In the genomic region with DNA sequence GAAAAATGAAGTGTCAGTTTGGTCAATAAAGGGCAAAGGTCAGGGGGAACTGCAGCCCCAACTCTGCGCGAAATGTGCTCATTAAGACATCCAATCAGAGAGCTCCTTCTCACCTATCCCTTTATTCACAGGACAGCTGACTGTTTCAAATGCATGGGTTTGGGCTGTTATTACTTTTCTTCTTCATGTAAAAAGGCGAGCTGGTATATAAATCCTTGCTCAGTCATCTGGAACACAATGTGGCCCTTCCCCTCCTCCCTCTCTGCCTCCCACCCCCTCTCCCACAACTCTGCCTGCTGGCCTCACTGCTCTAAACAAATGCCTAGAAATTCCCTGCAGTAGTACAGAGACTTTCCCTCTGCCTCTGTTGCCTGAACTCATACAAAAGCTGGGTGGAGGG, we compare ENCODE assay signal across 10 mouse cellular contexts. TPM values are rescaled to one million over a fixed set of nuclear protein-coding genes. Genes with fewer than 3 reads are reported as not detected.
DNase-seq lines count a peak whose midpoint lies in the region; ATAC-seq and TF ChIP-seq lines count a peak whose summit lies in the region.
"Had no signal": no experiment of that assay in that cellular context is flagged by ENCODE, and none has a peak within 500 bp of the region (broad histone marks: within the 10 kb centered on the region; RNA-seq: fewer than 3 reads in every experiment).

No protein-coding gene starts in this region.

- no peak for TF ChIP-seq EP300 in MEL (IDR thresholded peaks at IDR 0.05; ENCODE audit: low read depth in 1 of 2, low read length in 2 of 2)

- H3K9me3 ChIP-seq in hindbrain, embryonic 10.5 days = no peaks in the 10 kb centered on the region
- no peaks in the 10 kb centered on the region for H3K9me3 ChIP-seq in hindbrain, embryonic 14.5 days (ENCODE audit: control insufficient read depth, low read length)
- H3K9me3 ChIP-seq in MEL (replicated peaks; ENCODE audit: insufficient read depth, low read length) = no peaks in the 10 kb centered on the region
- no peaks in the 10 kb centered on the region for H3K9me3 ChIP-seq in hindbrain, embryonic 15.5 days

- no peak for DNase-seq in hindbrain, embryonic 10.5 days (ENCODE audit: low spot score)
- DNase-seq in hindbrain, embryonic 14.5 days (ENCODE audit: low spot score) = no peak
- no peak for DNase-seq in MEL (ENCODE audit: low read depth, low spot score)
- DNase-seq in embryo, embryonic 10.5 days (ENCODE audit: low spot score) = peak; percentile 70
- DNase-seq in left cerebral cortex, postnatal 14 days (ENCODE audit: low spot score in 2 of 2) = no peak
- no peak for DNase-seq in layer of hippocampus, adult 18-20 months (ENCODE audit: low spot score in 2 of 2)
- DNase-seq: spleen, adult 18-20 months; thymus, adult 18-20 months had no signal

- peaks cover 67% of the 10 kb centered on the region for H3K36me3 ChIP-seq in hindbrain, embryonic 10.5 days
- H3K36me3 ChIP-seq in hindbrain, embryonic 14.5 days (replicated peaks; ENCODE audit: control insufficient read depth, insufficient read depth) = peaks cover 39% of the 10 kb centered on the region
- H3K36me3 ChIP-seq in MEL (ENCODE audit: control insufficient read depth in 1 of 2, insufficient read depth in 2 of 2, low read length in 2 of 2) = peaks cover 0 to 40% of the 10 kb centered on the region in 2 experiments; a peak in 3 of 4 replicates
- H3K36me3 ChIP-seq in hindbrain, embryonic 15.5 days = peaks cover 13% of the 10 kb centered on the region; the same call in 1 of the 2 replicates

- H3K27me3 ChIP-seq in hindbrain, embryonic 10.5 days (ENCODE audit: insufficient read depth, poor library complexity, severe bottlenecking) = no peaks in the 10 kb centered on the region
- H3K27me3 ChIP-seq in hindbrain, embryonic 14.5 days (ENCODE audit: control insufficient read depth, insufficient read depth, low read length) = no peaks in the 10 kb centered on the region
- no peaks in the 10 kb centered on the region for H3K27me3 ChIP-seq in MEL (ENCODE audit: control insufficient read depth in 1 of 2, insufficient read depth in 2 of 2, low read length in 2 of 2)
- no peaks in the 10 kb centered on the region for H3K27me3 ChIP-seq in hindbrain, embryonic 15.5 days

- H3K4me2 ChIP-seq in hindbrain, embryonic 14.5 days (replicated peaks) = no peak overlapping the region
- no peak overlapping the region for H3K4me2 ChIP-seq in hindbrain, embryonic 15.5 days

- H3K79me2 ChIP-seq in MEL (ENCODE audit: control insufficient read depth, insufficient read depth, low read length, poor library complexity) = no peaks in the 10 kb centered on the region; the same call in 1 of the 2 replicates

- no peak for TF ChIP-seq CTCF in MEL (IDR thresholded peaks at IDR 0.05 in 2 of 3, conservative IDR thresholded peaks at IDR 0.05 in 1 of 3; ENCODE audit: control insufficient read depth in 1 of 3, insufficient read depth in 1 of 3, low read depth in 2 of 3, low read length in 3 of 3, poor library complexity in 1 of 3, severe bottlenecking in 1 of 3)

- peak overlapping the region; percentile 53 for H3K27ac ChIP-seq in hindbrain, embryonic 10.5 days
- no peak overlapping the region for H3K27ac ChIP-seq in hindbrain, embryonic 14.5 days
- peak overlapping the region; percentile 51 for H3K27ac ChIP-seq in MEL (ENCODE audit: control insufficient read depth, low read depth, low read length)
- 0 out of 2 replicates have a peak overlapping the region, but pooled peaks have one; percentile 10 for H3K27ac ChIP-seq in hindbrain, embryonic 15.5 days (replicated peaks)

- intact Hi-C loops in left cerebral cortex, postnatal 14 days (cut with DNase I) = no loop called here

- 19% methylated on average over 3 of the region's 3 CpGs for WGBS in hindbrain, embryonic 10.5 days
- WGBS in hindbrain, embryonic 14.5 days = 13% methylated on average over 3 of the region's 3 CpGs
- WGBS in hindbrain, embryonic 15.5 days = 18% methylated on average over 3 of the region's 3 CpGs

- no peak overlapping the region for H3K4me3 ChIP-seq in hindbrain, embryonic 10.5 days
- H3K4me3 ChIP-seq in hindbrain, embryonic 14.5 days (replicated peaks; ENCODE audit: low read length) = no peak overlapping the region
- H3K4me3 ChIP-seq in MEL (ENCODE audit: control insufficient read depth in 1 of 2, insufficient read depth in 1 of 2, low read depth in 2 of 2, low read length in 2 of 2) = no peak overlapping the region
- H3K4me3 ChIP-seq in hindbrain, embryonic 15.5 days = no peak overlapping the region

- H3K4me1 ChIP-seq in hindbrain, embryonic 10.5 days (replicated peaks) = peaks cover 62% of the 10 kb centered on the region
- peaks cover 39% of the 10 kb centered on the region for H3K4me1 ChIP-seq in hindbrain, embryonic 14.5 days (replicated peaks; ENCODE audit: control insufficient read depth, insufficient read depth, low read length)
- peaks cover 22 to 28% of the 10 kb centered on the region in 2 experiments for H3K4me1 ChIP-seq in MEL (ENCODE audit: control insufficient read depth in 1 of 2, insufficient read depth in 2 of 2, low read length in 2 of 2)
- H3K4me1 ChIP-seq in hindbrain, embryonic 15.5 days (replicated peaks) = peaks cover 38% of the 10 kb centered on the region

- ATAC-seq in hindbrain, embryonic 14.5 days (ENCODE audit: low FRiP score) = no peak
- ATAC-seq in hindbrain, embryonic 15.5 days (ENCODE audit: low FRiP score, low read depth) = no peak
- no peak for ATAC-seq in megakaryocyte progenitor cell, adult 5-6 weeks (replicated peaks; ENCODE audit: poor library complexity)

- no peak for TF ChIP-seq RAD21 in MEL (IDR thresholded peaks at IDR 0.05; ENCODE audit: low read depth, low read length)

- no peak overlapping the region for H3K9ac ChIP-seq in hindbrain, embryonic 14.5 days
- H3K9ac ChIP-seq in MEL (ENCODE audit: control insufficient read depth, low read depth, low read length, poor library complexity, severe bottlenecking) = no peak overlapping the region
- no peak overlapping the region for H3K9ac ChIP-seq in hindbrain, embryonic 15.5 days

- TF ChIP-seq POLR2A in MEL (IDR thresholded peaks at IDR 0.05; ENCODE audit: control insufficient read depth in 1 of 2, insufficient read depth in 1 of 2, low read depth in 1 of 2, low read length in 2 of 2, poor library complexity in 1 of 2) = no peak

TF ChIP-seq in MEL, 35 proteins besides CTCF, POLR2A, EP300 and RAD21:
- TF ChIP-seq TCF12 (IDR thresholded peaks at IDR 0.05; ENCODE audit: low read depth, low read length) (no peak), CHD2 (IDR thresholded peaks at IDR 0.05; ENCODE audit: low read length) (no peak), ZMIZ1 (IDR thresholded peaks at IDR 0.05; ENCODE audit: low read depth, low read length) (no peak), KAT2A (conservative IDR thresholded peaks at IDR 0.05; ENCODE audit: low read depth, low read length) (no peak), POLR2AphosphoS2 (IDR thresholded peaks at IDR 0.05; ENCODE audit: low read length) (no peak), ZC3H11A (IDR thresholded peaks at IDR 0.05; ENCODE audit: low read depth, low read length) (no peak), GATA1 (IDR thresholded peaks at IDR 0.05; ENCODE audit: low read depth, low read length) (no peak), MAX (IDR thresholded peaks at IDR 0.05; ENCODE audit: low read length) (no peak), ETS1 (IDR thresholded peaks at IDR 0.05; ENCODE audit: low read depth, low read length) (no peak), ELF1 (IDR thresholded peaks at IDR 0.05; ENCODE audit: low read depth, low read length) (no peak)

RNA-seq across cellular contexts. Expression of gene Meis1, which starts 36.5 kb away (rescaled TPM):
- polyA plus RNA-seq in hindbrain, embryonic 10.5 days (2016; fragmentation: Nextera tagmentation; extraction: Ambion mirVana) = 92.9 and 123 TPM in 2 replicates
- polyA plus RNA-seq in hindbrain, embryonic 14.5 days (2014; fragmentation: Nextera tagmentation; extraction: Ambion mirVana) = 171 and 178 TPM in 2 replicates
- 15.3 and 16.5 TPM in 2 replicates for total RNA-seq in MEL (2012; rRNA removed)
- 1 to 10 TPM in 1 of 2 experiments, not detected in 1; 8.2 TPM for polyA plus RNA-seq in MEL (2012; ENCODE audit: insufficient read depth in 1 of 2, insufficient read length in 2 of 2, low read depth in 1 of 2, low replicate concordance in 2 of 2, missing spikeins in 1 of 2)
- polyA plus RNA-seq in hindbrain, embryonic 15.5 days (2015; fragmentation: Nextera tagmentation; extraction: Ambion mirVana) = 159 and 178 TPM in 2 replicates
- 1 to 10 TPM; 3.6 to 4.5 TPM for total RNA-seq in left cerebral cortex, postnatal 14 days (2021)
- 12.7 and 24.6 TPM in 2 replicates for total RNA-seq in megakaryocyte progenitor cell, adult 5-6 weeks (2015)
- total RNA-seq in megakaryocyte progenitor cell, adult 5-6 weeks (2017) = 13.0 and 26.3 TPM in 2 replicates
- 1 to 10 TPM; 2.1 to 2.2 TPM for total RNA-seq in layer of hippocampus, adult 18-20 months (2021)
